Mouse (Mus musculus): ENCODE results near the gene Dgke. TPM values are rescaled to one million over a fixed set of nuclear protein-coding genes. Genes with fewer than 3 reads are reported as not detected.

Dgke gene
- total and polyA plus RNA-seq, 3 experiments, result 4.8 to 17.0 (median 13.4) TPM

- Histone ChIP-seq H3K4me2 (ENCODE audit: insufficient read depth, low read depth, poor library complexity, severe bottlenecking) (peak overlapping the region; percentile 2), H3K9ac (ENCODE audit: insufficient read depth, low read depth) (no peak overlapping the region), H3K4me1 (ENCODE audit: control insufficient read depth in 1 of 2, insufficient read depth in 2 of 2) (peaks cover 20 to 49% of the 10 kb centered on the region in 2 experiments), H3K79me2 (replicated peaks; ENCODE audit: control insufficient read depth, extremely low read depth, insufficient read depth, poor library complexity, severe bottlenecking) (no peaks in the 10 kb centered on the region), H3K4me3 (replicated peaks in 1 of 3; ENCODE audit: low read depth in 2 of 3, low read length in 2 of 3, poor library complexity in 1 of 3) (peak overlapping the region in 1 of 3 experiments; percentile 10), H3K27ac (ENCODE audit: insufficient read depth, low read depth) (peak overlapping the region; percentile 16; the same call in 1 of the 2 replicates), H3K9me3 (replicated peaks; ENCODE audit: low read length) (no peaks in the 10 kb centered on the region), H3K27me3 (replicated peaks) (no peaks in the 10 kb centered on the region), H3K36me3 (replicated peaks in 1 of 2; ENCODE audit: control insufficient read depth in 1 of 2, insufficient read depth in 1 of 2, low read length in 1 of 2) (peaks cover 14 to 30% of the 10 kb centered on the region in 2 experiments)
- peak; percentile 71; the same call in 1 of the 2 replicates for TF ChIP-seq IRF4 (IDR thresholded peaks at IDR 0.05; ENCODE audit: low read depth, low read length)
- no peak; the same call in 1 of the 2 replicates for TF ChIP-seq TCF12 (IDR thresholded peaks at IDR 0.05; ENCODE audit: low read depth, low read length)
- no peak for TF ChIP-seq ZKSCAN1 (IDR thresholded peaks at IDR 0.05; ENCODE audit: borderline replicate concordance, low read depth, low read length)
- no peak for TF ChIP-seq POLR2AphosphoS2 (IDR thresholded peaks at IDR 0.05; ENCODE audit: low read depth, low read length)
- no peak for TF ChIP-seq POLR2A (IDR thresholded peaks at IDR 0.05; ENCODE audit: low read depth, low read length)
- no peak for TF ChIP-seq ZNF384 (IDR thresholded peaks at IDR 0.05; ENCODE audit: low read depth, low read length)
- TF ChIP-seq JUND (conservative IDR thresholded peaks at IDR 0.05; ENCODE audit: low read depth, low read length), result no peak
- no peak for TF ChIP-seq NRF1 (IDR thresholded peaks at IDR 0.05; ENCODE audit: low read depth, low read length)
- TF ChIP-seq TBP (conservative IDR thresholded peaks at IDR 0.05; ENCODE audit: low read depth, low read length), result no peak
- no peak for TF ChIP-seq KAT2A (IDR thresholded peaks at IDR 0.05; ENCODE audit: insufficient replicate concordance, low read length)
- no peak for TF ChIP-seq UBTF (IDR thresholded peaks at IDR 0.05; ENCODE audit: low read depth, low read length)
- no peak for TF ChIP-seq RCOR1 (conservative IDR thresholded peaks at IDR 0.05; ENCODE audit: low read depth, low read length)
- no peak for TF ChIP-seq ZMIZ1 (IDR thresholded peaks at IDR 0.05; ENCODE audit: low read depth, low read length)
- no peak for TF ChIP-seq CHD2 (IDR thresholded peaks at IDR 0.05; ENCODE audit: low read length)
- TF ChIP-seq CTCF (conservative IDR thresholded peaks at IDR 0.05 in 1 of 2, IDR thresholded peaks at IDR 0.05 in 1 of 2; ENCODE audit: low read depth in 2 of 2, low read length in 2 of 2), result no peak
- no peak for TF ChIP-seq MYC (IDR thresholded peaks at IDR 0.05; ENCODE audit: low read depth, low read length)
- TF ChIP-seq BHLHE40 (IDR thresholded peaks at IDR 0.05; ENCODE audit: low read depth, low read length), result peak; percentile 57
- TF ChIP-seq RAD21 (IDR thresholded peaks at IDR 0.05; ENCODE audit: low read depth, low read length), result no peak
- no peak for TF ChIP-seq NELFE (IDR thresholded peaks at IDR 0.05; ENCODE audit: low read depth, low read length)
- TF ChIP-seq E2F4 (IDR thresholded peaks at IDR 0.05; ENCODE audit: insufficient replicate concordance, low read depth, low read length), result no peak
- 0 out of 2 replicates have a peak, but pooled peaks have one; percentile 11 for TF ChIP-seq MAX (IDR thresholded peaks at IDR 0.05; ENCODE audit: low read length)
- no peak for TF ChIP-seq CHD1 (IDR thresholded peaks at IDR 0.05; ENCODE audit: low read depth, low read length)
- peak; percentile 62; the same call in 1 of the 2 replicates for TF ChIP-seq EP300 (IDR thresholded peaks at IDR 0.05; ENCODE audit: low read length)
- TF ChIP-seq ZC3H11A (IDR thresholded peaks at IDR 0.05; ENCODE audit: low read depth, low read length), result no peak
- no peak for TF ChIP-seq JUN (IDR thresholded peaks at IDR 0.05; ENCODE audit: insufficient read depth, low read depth, low read length)
- no peak for TF ChIP-seq USF1 (IDR thresholded peaks at IDR 0.05; ENCODE audit: low read depth, low read length)
- no peak for TF ChIP-seq MXI1 (IDR thresholded peaks at IDR 0.05; ENCODE audit: low read depth, low read length)
- peak; percentile 92 for TF ChIP-seq MEF2A (IDR thresholded peaks at IDR 0.05; ENCODE audit: borderline replicate concordance, low read depth, low read length)
- no peak for TF ChIP-seq MAZ (IDR thresholded peaks at IDR 0.05; ENCODE audit: low read depth, low read length)
- no peak for TF ChIP-seq SMC3 (IDR thresholded peaks at IDR 0.05; ENCODE audit: low read depth, low read length)
- no peak for TF ChIP-seq GABPA (IDR thresholded peaks at IDR 0.05; ENCODE audit: insufficient replicate concordance, low read depth, low read length)
- peak; percentile 60 for TF ChIP-seq ETS1 (conservative IDR thresholded peaks at IDR 0.05; ENCODE audit: low read depth, low read length)
- no peak for TF ChIP-seq USF2 (conservative IDR thresholded peaks at IDR 0.05; ENCODE audit: low read depth, low read length)
- TF ChIP-seq SIN3A (IDR thresholded peaks at IDR 0.05; ENCODE audit: low read length), result no peak
- TF ChIP-seq PAX5 (IDR thresholded peaks at IDR 0.05; ENCODE audit: low read length), result no peak
- peak; percentile 88 for TF ChIP-seq ELF1 (IDR thresholded peaks at IDR 0.05; ENCODE audit: low read depth, low read length)
- TF ChIP-seq HCFC1 (IDR thresholded peaks at IDR 0.05; ENCODE audit: low read depth, low read length), result no peak; the same call in 1 of the 2 replicates
- TF ChIP-seq MAFK (IDR thresholded peaks at IDR 0.05; ENCODE audit: insufficient replicate concordance, low read length), result no peak
- peak; percentile 82 for DNase-seq (ENCODE audit: extremely low read depth)
- in situ Hi-C loops (cut with MboI; ENCODE audit: low pct_ligation_motif_present, low pct_unique_long_range_greater_than_20kb, low sequenced_read_pairs), result no loop called here
- dilution Hi-C loops (cut with MboI; ENCODE audit: extremely low pct_ligation_motif_present, extremely low pct_unique_long_range_greater_than_20kb, low sequenced_read_pairs), result no loop called here
Observed at GRCm38 (mm10) chr11:89024181-89024881, 42.3 kb downstream of the Dgke start.
